Mouse (Mus musculus) limb, embryonic 13.5 days (tissue): ENCODE data around the gene Fhit. TPM values are rescaled to one million over a fixed set of nuclear protein-coding genes. Genes with fewer than 3 reads are reported as not detected.

ENCODE experiments used
- ATAC-seq: fragments of 200-750 bp; cut with Nextera tagmentation; 2 replicates; pipeline ENCODE4 v1.8.0; 2017; ENCODE audit warnings: low read depth, moderate number of reproducible peaks, moderate TSS enrichment; ENCODE audit not compliant: low FRiP score
- H3K27ac ChIP-seq: fragments of 300-500 bp; sonication (generic); 2 replicates; pipeline ENCODE4 v1.5.1; 2015; ENCODE audit warnings: inconsistent platforms, mild to moderate bottlenecking, moderate library complexity
- H3K27me3 ChIP-seq: fragments of 300-500 bp; sonication (generic); 2 replicates; pipeline ENCODE4 v1.6.1; 2015; ENCODE audit warnings: mild to moderate bottlenecking, inconsistent platforms
- H3K36me3 ChIP-seq: fragments of 300-500 bp; sonication (generic); 2 replicates; pipeline ENCODE4 v1.6.1; 2015; ENCODE audit warnings: inconsistent platforms, mild to moderate bottlenecking, moderate library complexity
- H3K4me1 ChIP-seq: fragments of 300-500 bp; sonication (generic); 2 replicates; pipeline ENCODE4 v1.6.1; 2015; ENCODE audit warnings: inconsistent platforms
- H3K4me2 ChIP-seq: fragments of 300-500 bp; sonication (generic); replicated peaks from 2 replicates; pipeline ENCODE4 v1.6.1; 2015; ENCODE audit warnings: inconsistent platforms, mild to moderate bottlenecking, moderate library complexity
- H3K4me3 ChIP-seq: fragments of 300-500 bp; sonication (generic); 2 replicates; pipeline ENCODE4 v1.5.1; 2015; ENCODE audit warnings: moderate library complexity, mild to moderate bottlenecking, inconsistent platforms
- H3K9ac ChIP-seq: fragments of 300-500 bp; sonication (generic); 2 replicates; pipeline ENCODE4 v1.6.1; 2015; ENCODE audit warnings: mild to moderate bottlenecking, inconsistent platforms
- H3K9me3 ChIP-seq: fragments of 300-500 bp; sonication (generic); 2 replicates; pipeline ENCODE4 v1.6.1; 2016; ENCODE audit warnings: inconsistent platforms
- WGBS: fragments of 180-500 bp; shearing (Covaris S2); methylation state at CpG from one replicate; pipeline ENCODE4 v1.1.7; 2015; 5-methylcytosine and 5-hydroxymethylcytosine counted together
- polyA plus RNA-seq: library from polyadenylated mRNA; unstranded; fragments of >200 nt; fragmentation: Nextera tagmentation; extraction: Ambion mirVana; gene quantifications from 2 replicates; pipeline ENCODE4 v1.2.1, GENCODE M21; 2015

Gene Fhit
- polyA plus RNA-seq, 1 experiment from 2014 or later, result 6.3 TPM

GRCm38 (mm10) chr14:10659326-10659725 is 502.5 kb downstream of the Fhit start:
- no peak overlapping the region for H3K4me2 ChIP-seq
- 82% methylated on average over 2 of the region's 2 CpGs for WGBS
- H3K9me3 ChIP-seq, result no peaks in the 10 kb centered on the region
- no peak overlapping the region for H3K4me3 ChIP-seq
- H3K36me3 ChIP-seq, result no peaks in the 10 kb centered on the region
- H3K9ac ChIP-seq, result no peak overlapping the region
- H3K27me3 ChIP-seq, result no peaks in the 10 kb centered on the region
- ATAC-seq, result no peak
- H3K4me1 ChIP-seq, result peaks cover 3% of the 10 kb centered on the region; the same call in 1 of the 2 replicates
- H3K27ac ChIP-seq, result no peak overlapping the region

GRCm38 (mm10) chr14:10658219-10658618 is 503.6 kb downstream of the Fhit start:
- Histone ChIP-seq H3K9me3 (no peaks in the 10 kb centered on the region), H3K27ac (no peak overlapping the region), H3K36me3 (no peaks in the 10 kb centered on the region), H3K4me2 (no peak overlapping the region), H3K4me3 (no peak overlapping the region), H3K4me1 (peaks cover 3% of the 10 kb centered on the region; the same call in 1 of the 2 replicates), H3K27me3 (no peaks in the 10 kb centered on the region), H3K9ac (no peak overlapping the region)
- 82% methylated on average over 1 of the region's 1 CpGs for WGBS
- ATAC-seq, result no peak

- Histone ChIP-seq H3K27ac (no peak overlapping the region), H3K9ac (no peak overlapping the region), H3K9me3 (no peaks in the 10 kb centered on the region), H3K4me1 (peaks cover 3% of the 10 kb centered on the region; the same call in 1 of the 2 replicates), H3K27me3 (no peaks in the 10 kb centered on the region), H3K4me3 (no peak overlapping the region), H3K4me2 (no peak overlapping the region), H3K36me3 (no peaks in the 10 kb centered on the region)
- no peak for ATAC-seq
- 79% methylated on average over 3 of the region's 3 CpGs for WGBS
Observed at GRCm38 (mm10) chr14:10657364-10657763, 504.5 kb downstream of the Fhit start.

- no peaks in the 10 kb centered on the region for H3K9me3 ChIP-seq
- no peak overlapping the region for H3K4me2 ChIP-seq
- H3K27me3 ChIP-seq, result no peaks in the 10 kb centered on the region
- H3K9ac ChIP-seq, result no peak overlapping the region
- H3K27ac ChIP-seq, result no peak overlapping the region
- no peaks in the 10 kb centered on the region for H3K36me3 ChIP-seq
- no peak overlapping the region for H3K4me3 ChIP-seq
- peaks cover 3% of the 10 kb centered on the region; the same call in 1 of the 2 replicates for H3K4me1 ChIP-seq
- WGBS, result 48% methylated on average over 3 of the region's 3 CpGs
- ATAC-seq, result no peak
Observed at GRCm38 (mm10) chr14:10655842-10656241, 506.0 kb downstream of the Fhit start.

GRCm38 (mm10) chr14:10647832-10648231 is 514.0 kb downstream of the Fhit start:
- Histone ChIP-seq H3K9me3 (no peaks in the 10 kb centered on the region), H3K27ac (no peak overlapping the region), H3K9ac (no peak overlapping the region), H3K4me3 (no peak overlapping the region), H3K4me2 (no peak overlapping the region), H3K4me1 (peaks cover 7% of the 10 kb centered on the region; the same call in 1 of the 2 replicates), H3K27me3 (no peaks in the 10 kb centered on the region), H3K36me3 (no peaks in the 10 kb centered on the region)
- no peak for ATAC-seq

- no peak overlapping the region for H3K4me3 ChIP-seq
- H3K4me2 ChIP-seq, result no peak overlapping the region
- H3K36me3 ChIP-seq, result no peaks in the 10 kb centered on the region
- WGBS, result 52% methylated on average over 3 of the region's 3 CpGs
- H3K27me3 ChIP-seq, result no peaks in the 10 kb centered on the region
- H3K9ac ChIP-seq, result no peak overlapping the region
- H3K27ac ChIP-seq, result no peak overlapping the region
- ATAC-seq, result no peak
- peaks cover 3% of the 10 kb centered on the region; the same call in 1 of the 2 replicates for H3K4me1 ChIP-seq
- H3K9me3 ChIP-seq, result no peaks in the 10 kb centered on the region
Observed at GRCm38 (mm10) chr14:10631783-10632182, 530.1 kb downstream of the Fhit start.

- H3K4me1 ChIP-seq, result peaks cover 3% of the 10 kb centered on the region; the same call in 1 of the 2 replicates
- H3K9me3 ChIP-seq, result no peaks in the 10 kb centered on the region
- 82% methylated on average over 2 of the region's 2 CpGs for WGBS
- no peak for ATAC-seq
- no peaks in the 10 kb centered on the region for H3K27me3 ChIP-seq
- no peaks in the 10 kb centered on the region for H3K36me3 ChIP-seq
- H3K4me3 ChIP-seq, result no peak overlapping the region
- no peak overlapping the region for H3K4me2 ChIP-seq
- no peak overlapping the region for H3K27ac ChIP-seq
- H3K9ac ChIP-seq, result no peak overlapping the region
Observed at GRCm38 (mm10) chr14:10630831-10631360, 530.9 kb downstream of the Fhit start.

- Histone ChIP-seq H3K4me3 (no peak overlapping the region), H3K27ac (no peak overlapping the region), H3K4me1 (no peaks in the 10 kb centered on the region), H3K9ac (no peak overlapping the region), H3K9me3 (no peaks in the 10 kb centered on the region), H3K27me3 (no peaks in the 10 kb centered on the region), H3K4me2 (no peak overlapping the region), H3K36me3 (no peaks in the 10 kb centered on the region)
- 78% methylated on average over 5 of the region's 5 CpGs for WGBS
- ATAC-seq, result no peak
Observed at GRCm38 (mm10) chr14:10593467-10593866, 568.4 kb downstream of the Fhit start.

- Histone ChIP-seq H3K4me2 (no peak overlapping the region), H3K4me1 (no peaks in the 10 kb centered on the region), H3K27me3 (no peaks in the 10 kb centered on the region), H3K9ac (no peak overlapping the region), H3K36me3 (no peaks in the 10 kb centered on the region), H3K9me3 (no peaks in the 10 kb centered on the region), H3K27ac (no peak overlapping the region), H3K4me3 (no peak overlapping the region)
- WGBS, result 84% methylated on average over 3 of the region's 3 CpGs
- no peak for ATAC-seq
Observed at GRCm38 (mm10) chr14:10568937-10569552, 592.8 kb downstream of the Fhit start.

GRCm38 (mm10) chr14:10567771-10568170 is 594.1 kb downstream of the Fhit start:
- H3K36me3 ChIP-seq, result no peaks in the 10 kb centered on the region
- H3K9me3 ChIP-seq, result no peaks in the 10 kb centered on the region
- H3K4me1 ChIP-seq, result no peaks in the 10 kb centered on the region
- H3K27me3 ChIP-seq, result no peaks in the 10 kb centered on the region
- WGBS, result 70% methylated on average over 2 of the region's 2 CpGs
- H3K9ac ChIP-seq, result no peak overlapping the region
- ATAC-seq, result no peak
- H3K4me2 ChIP-seq, result no peak overlapping the region
- no peak overlapping the region for H3K27ac ChIP-seq
- no peak overlapping the region for H3K4me3 ChIP-seq

- H3K4me2 ChIP-seq, result no peak overlapping the region
- WGBS, result 50% methylated on average over 6 of the region's 6 CpGs
- H3K4me3 ChIP-seq, result no peak overlapping the region
- no peaks in the 10 kb centered on the region for H3K9me3 ChIP-seq
- H3K4me1 ChIP-seq, result no peaks in the 10 kb centered on the region
- H3K27ac ChIP-seq, result no peak overlapping the region
- H3K36me3 ChIP-seq, result no peaks in the 10 kb centered on the region
- no peak overlapping the region for H3K9ac ChIP-seq
- no peaks in the 10 kb centered on the region for H3K27me3 ChIP-seq
- no peak for ATAC-seq
Observed at GRCm38 (mm10) chr14:10554755-10555154, 607.1 kb downstream of the Fhit start.

GRCm38 (mm10) chr14:10548632-10549031 is 613.2 kb downstream of the Fhit start:
- no peak overlapping the region for H3K9ac ChIP-seq
- 76% methylated on average over 2 of the region's 2 CpGs for WGBS
- no peak overlapping the region for H3K27ac ChIP-seq
- H3K4me2 ChIP-seq, result no peak overlapping the region
- ATAC-seq, result no peak
- no peaks in the 10 kb centered on the region for H3K4me1 ChIP-seq
- H3K4me3 ChIP-seq, result no peak overlapping the region
- no peaks in the 10 kb centered on the region for H3K27me3 ChIP-seq
- H3K36me3 ChIP-seq, result no peaks in the 10 kb centered on the region
- H3K9me3 ChIP-seq, result no peaks in the 10 kb centered on the region

- no peaks in the 10 kb centered on the region for H3K4me1 ChIP-seq
- no peak overlapping the region for H3K9ac ChIP-seq
- no peak overlapping the region for H3K4me3 ChIP-seq
- H3K9me3 ChIP-seq, result no peaks in the 10 kb centered on the region
- no peak overlapping the region for H3K27ac ChIP-seq
- no peaks in the 10 kb centered on the region for H3K36me3 ChIP-seq
- ATAC-seq, result no peak
- WGBS, result 64% methylated on average over 3 of the region's 3 CpGs
- no peak overlapping the region for H3K4me2 ChIP-seq
- no peaks in the 10 kb centered on the region for H3K27me3 ChIP-seq
Observed at GRCm38 (mm10) chr14:10545916-10546315, 615.9 kb downstream of the Fhit start.
